ENCODE assay signal across 14 mouse cellular contexts in the genomic region with DNA sequence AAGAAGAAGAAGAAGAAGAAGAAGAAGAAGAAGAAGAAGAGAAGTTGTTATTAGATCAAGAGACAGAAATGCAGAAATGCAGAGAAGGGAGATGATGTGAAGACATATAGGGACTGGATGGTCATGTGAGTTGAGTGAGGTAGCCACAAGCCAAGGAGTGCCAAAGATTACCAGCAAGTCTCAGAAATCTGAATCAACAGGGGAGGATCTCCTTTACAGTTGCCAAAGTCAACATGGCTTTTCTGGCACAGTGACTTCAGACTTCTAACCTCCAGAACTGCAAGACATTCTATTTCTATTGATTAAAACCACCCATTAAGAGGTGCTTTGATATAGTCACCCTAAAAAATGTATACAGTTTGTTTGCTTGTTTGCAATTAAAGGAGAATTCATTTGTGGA.
A peak's percentile ranks its signal among the peaks of the same experiment; 100 is the strongest.
DNase-seq lines count a peak whose midpoint lies in the region.
"Had no signal": no experiment of that assay in that cellular context is flagged by ENCODE, and none has a peak within 500 bp of the region (broad histone marks: within the 10 kb centered on the region; RNA-seq: fewer than 3 reads in every experiment).

No protein-coding gene starts in this region.

- DNase-seq in 3T3-L1 (ENCODE audit: low read depth, low spot score), result peak; percentile 79
- peak; percentile 4 for DNase-seq in NIH3T3 (ENCODE audit: low read depth)
- DNase-seq in spleen, adult 12 weeks (ENCODE audit: low spot score), result no peak
- DNase-seq in right cerebral cortex, postnatal 14 days, result no peak
- no peak for DNase-seq in c-Kit-positive CD71-positive TER-119-positive erythroid progenitor cells, embryonic 14.5 days (ENCODE audit: low spot score)
- DNase-seq: adrenal gland, adult 8-10 months; adrenal gland, postnatal 14 days; adrenal gland, postnatal 36 days; cerebellum, adult 11 months; cerebellum, adult 2 months; cerebellum, adult 9-10 months; cerebellum, postnatal 10 days; cerebellum, postnatal 25 days; embryo, embryonic 11 days had no signal

Comparison
In these comparisons a context has a peak if more than half of its experiments do, and no peak if none do; other contexts are left out.
1. DNase-seq: peak in 3T3-L1 (single experiment) and NIH3T3 (single experiment); none in spleen, adult 12 weeks (single experiment), right cerebral cortex, postnatal 14 days (single experiment) and c-Kit-positive CD71-positive TER-119-positive erythroid progenitor cells, embryonic 14.5 days (single experiment).